Mouse (Mus musculus): Measurements from ENCODE around the gene Dab2. TPM values are rescaled to one million over a fixed set of nuclear protein-coding genes. Genes with fewer than 3 reads are reported as not detected.

Gene Dab2
- 48.7 and 63.2 TPM in 2 replicates for polyA plus RNA-seq (2016; fragmentation: Nextera tagmentation; extraction: Ambion mirVana)

GRCm38 (mm10) chr15:6299554-6299953, at the start of gene Dab2:
TSS of gene Dab2 (plus strand) at chr15:6299788.
- no peak for ATAC-seq (ENCODE audit: low FRiP score, low read depth)
- H3K27me3 ChIP-seq = no peaks in the 10 kb centered on the region
- H3K4me2 ChIP-seq (replicated peaks) = no peak within 1 kb of the TSS
- 84% methylated on average over 3 of the region's 3 CpGs for WGBS
- no peak within 1 kb of the TSS for H3K4me3 ChIP-seq
- H3K9me3 ChIP-seq = no peaks in the 10 kb centered on the region
- H3K36me3 ChIP-seq = no peaks in the 10 kb centered on the region
- no peak within 1 kb of the TSS for H3K9ac ChIP-seq (replicated peaks)
- H3K27ac ChIP-seq (replicated peaks) = no peak within 1 kb of the TSS
- H3K4me1 ChIP-seq = no peaks in the 10 kb centered on the region

- Histone ChIP-seq H3K27me3 (no peaks in the 10 kb centered on the region), H3K27ac (replicated peaks) (no peak overlapping the region), H3K36me3 (no peaks in the 10 kb centered on the region), H3K9ac (replicated peaks) (no peak overlapping the region), H3K4me3 (no peak overlapping the region), H3K4me2 (replicated peaks) (no peak overlapping the region), H3K4me1 (no peaks in the 10 kb centered on the region), H3K9me3 (no peaks in the 10 kb centered on the region)
- WGBS = 86% methylated on average over 2 of the region's 2 CpGs
- no peak for ATAC-seq (ENCODE audit: low FRiP score, low read depth)
Measured at GRCm38 (mm10) chr15:6253471-6253870, 46.1 kb upstream of the Dab2 start.

- ATAC-seq (ENCODE audit: low FRiP score, low read depth) = no peak
- Histone ChIP-seq H3K27me3 (no peaks in the 10 kb centered on the region), H3K9me3 (no peaks in the 10 kb centered on the region), H3K36me3 (no peaks in the 10 kb centered on the region), H3K4me1 (no peaks in the 10 kb centered on the region), H3K9ac (replicated peaks) (no peak overlapping the region), H3K4me2 (replicated peaks) (no peak overlapping the region), H3K27ac (replicated peaks) (no peak overlapping the region), H3K4me3 (no peak overlapping the region)
- 95% methylated on average over 2 of the region's 2 CpGs for WGBS
Measured at GRCm38 (mm10) chr15:6254383-6254782, 45.2 kb upstream of the Dab2 start.

GRCm38 (mm10) chr15:6257049-6257448, 42.5 kb upstream of the Dab2 start:
- no peak for ATAC-seq (ENCODE audit: low FRiP score, low read depth)
- no peak overlapping the region for H3K4me3 ChIP-seq
- no peaks in the 10 kb centered on the region for H3K4me1 ChIP-seq
- no peak overlapping the region for H3K9ac ChIP-seq (replicated peaks)
- 83% methylated on average over 2 of the region's 2 CpGs for WGBS
- no peak overlapping the region for H3K27ac ChIP-seq (replicated peaks)
- no peaks in the 10 kb centered on the region for H3K27me3 ChIP-seq
- H3K4me2 ChIP-seq (replicated peaks) = no peak overlapping the region
- H3K36me3 ChIP-seq = no peaks in the 10 kb centered on the region
- H3K9me3 ChIP-seq = no peaks in the 10 kb centered on the region

- Histone ChIP-seq H3K27ac (replicated peaks) (no peak overlapping the region), H3K4me2 (replicated peaks) (no peak overlapping the region), H3K9ac (replicated peaks) (no peak overlapping the region), H3K36me3 (no peaks in the 10 kb centered on the region), H3K27me3 (no peaks in the 10 kb centered on the region), H3K4me3 (no peak overlapping the region), H3K4me1 (no peaks in the 10 kb centered on the region), H3K9me3 (no peaks in the 10 kb centered on the region)
- 43% methylated on average over 3 of the region's 3 CpGs for WGBS
- no peak for ATAC-seq (ENCODE audit: low FRiP score, low read depth)
Measured at GRCm38 (mm10) chr15:6259957-6260740, 39.4 kb upstream of the Dab2 start.

GRCm38 (mm10) chr15:6260741-6261430, 38.7 kb upstream of the Dab2 start:
- ATAC-seq (ENCODE audit: low FRiP score, low read depth) = no peak
- Histone ChIP-seq H3K36me3 (no peaks in the 10 kb centered on the region), H3K4me3 (no peak overlapping the region), H3K9ac (replicated peaks) (no peak overlapping the region), H3K9me3 (no peaks in the 10 kb centered on the region), H3K4me2 (replicated peaks) (no peak overlapping the region), H3K27ac (replicated peaks) (no peak overlapping the region), H3K4me1 (no peaks in the 10 kb centered on the region), H3K27me3 (no peaks in the 10 kb centered on the region)
- 84% methylated on average over 6 of the region's 6 CpGs for WGBS

GRCm38 (mm10) chr15:6267147-6267758, 32.3 kb upstream of the Dab2 start:
- Histone ChIP-seq H3K9me3 (no peaks in the 10 kb centered on the region), H3K27ac (replicated peaks) (no peak overlapping the region), H3K9ac (replicated peaks) (no peak overlapping the region), H3K27me3 (no peaks in the 10 kb centered on the region), H3K36me3 (no peaks in the 10 kb centered on the region), H3K4me3 (no peak overlapping the region), H3K4me1 (no peaks in the 10 kb centered on the region), H3K4me2 (replicated peaks) (no peak overlapping the region)
- ATAC-seq (ENCODE audit: low FRiP score, low read depth) = no peak
- WGBS = 77% methylated on average over 3 of the region's 3 CpGs

GRCm38 (mm10) chr15:6278606-6279468, 20.8 kb upstream of the Dab2 start:
- Histone ChIP-seq H3K4me3 (no peak overlapping the region), H3K9me3 (no peaks in the 10 kb centered on the region), H3K27ac (replicated peaks) (no peak overlapping the region), H3K27me3 (no peaks in the 10 kb centered on the region), H3K4me2 (replicated peaks) (no peak overlapping the region), H3K4me1 (no peaks in the 10 kb centered on the region), H3K36me3 (no peaks in the 10 kb centered on the region), H3K9ac (replicated peaks) (no peak overlapping the region)
- ATAC-seq (ENCODE audit: low FRiP score, low read depth) = no peak
- 71% methylated on average over 11 of the region's 11 CpGs for WGBS

GRCm38 (mm10) chr15:6280021-6280451, 19.6 kb upstream of the Dab2 start:
- H3K27ac ChIP-seq (replicated peaks) = no peak overlapping the region
- H3K4me3 ChIP-seq = no peak overlapping the region
- H3K27me3 ChIP-seq = no peaks in the 10 kb centered on the region
- H3K4me1 ChIP-seq = no peaks in the 10 kb centered on the region
- H3K36me3 ChIP-seq = no peaks in the 10 kb centered on the region
- WGBS = 79% methylated on average over 4 of the region's 4 CpGs
- H3K9me3 ChIP-seq = no peaks in the 10 kb centered on the region
- H3K9ac ChIP-seq (replicated peaks) = no peak overlapping the region
- H3K4me2 ChIP-seq (replicated peaks) = no peak overlapping the region
- no peak for ATAC-seq (ENCODE audit: low FRiP score, low read depth)

GRCm38 (mm10) chr15:6283249-6283648, 16.3 kb upstream of the Dab2 start:
- 82% methylated on average over 9 of the region's 9 CpGs for WGBS
- no peak overlapping the region for H3K4me3 ChIP-seq
- no peak overlapping the region for H3K27ac ChIP-seq (replicated peaks)
- no peaks in the 10 kb centered on the region for H3K36me3 ChIP-seq
- H3K4me1 ChIP-seq = no peaks in the 10 kb centered on the region
- no peak overlapping the region for H3K4me2 ChIP-seq (replicated peaks)
- no peak overlapping the region for H3K9ac ChIP-seq (replicated peaks)
- ATAC-seq (ENCODE audit: low FRiP score, low read depth) = no peak
- no peaks in the 10 kb centered on the region for H3K9me3 ChIP-seq
- no peaks in the 10 kb centered on the region for H3K27me3 ChIP-seq

- no peak overlapping the region for H3K4me3 ChIP-seq
- H3K4me2 ChIP-seq (replicated peaks) = no peak overlapping the region
- no peaks in the 10 kb centered on the region for H3K4me1 ChIP-seq
- 77% methylated on average over 2 of the region's 2 CpGs for whole genome bisulfite sequencing
- no peak overlapping the region for H3K27ac ChIP-seq (replicated peaks)
- no peaks in the 10 kb centered on the region for H3K9me3 ChIP-seq
- H3K36me3 ChIP-seq = no peaks in the 10 kb centered on the region
- H3K27me3 ChIP-seq = no peaks in the 10 kb centered on the region
- H3K9ac ChIP-seq (replicated peaks) = no peak overlapping the region
- no peak for ATAC-seq (ENCODE audit: low FRiP score, low read depth)
Measured at GRCm38 (mm10) chr15:6296071-6296470, 3.5 kb upstream of the Dab2 start.

Data from midbrain, embryonic 12.5 days (tissue).